ENCODE assay signal across 9 mouse cellular contexts in genomic region chr2:179722776-179723386, GRCm38 (mm10).
DNase-seq lines count a peak whose midpoint lies in the region; ATAC-seq and TF ChIP-seq lines count a peak whose summit lies in the region.
"Had no signal": no experiment of that assay in that cellular context is flagged by ENCODE, and none has a peak within 500 bp of the region (broad histone marks: within the 10 kb centered on the region; RNA-seq: fewer than 3 reads in every experiment).

No protein-coding gene starts in this region.

- DNase-seq in left cerebral cortex, adult 2 months (ENCODE audit: extremely low spot score in 1 of 2, low spot score in 2 of 2), result no peak
- no peak for DNase-seq in left cerebral cortex, postnatal 36 days (ENCODE audit: low spot score in 2 of 2)
- DNase-seq in ES-CJ7 (ENCODE audit: low read depth, low spot score), result peak; percentile 20
- no peak for DNase-seq in limb, embryonic 10.5 days (ENCODE audit: low spot score)
- DNase-seq: gastrocnemius, postnatal 25 days had no signal

- ATAC-seq in forebrain, embryonic 13.5 days, result 0 out of 2 replicates have a peak, but pooled peaks have one; percentile 57
- ATAC-seq in forebrain, embryonic 12.5 days (ENCODE audit: low FRiP score), result no peak
- ATAC-seq in midbrain, embryonic 15.5 days (replicated peaks), result 0 out of 2 replicates have a peak, but pooled peaks have one; percentile 46
- no peak for ATAC-seq in megakaryocyte-erythroid progenitor cell, adult 5-6 weeks (replicated peaks; ENCODE audit: low FRiP score, low TSS enrichment, poor library complexity, severe bottlenecking)

- WGBS in forebrain, embryonic 13.5 days, result 81% methylated on average over 4 of the region's 4 CpGs
- WGBS in forebrain, embryonic 12.5 days, result 79% methylated on average over 4 of the region's 4 CpGs
- 74% methylated on average over 4 of the region's 4 CpGs for WGBS in midbrain, embryonic 15.5 days
- 69% methylated on average over 4 of the region's 4 CpGs for WGBS in limb, embryonic 10.5 days

- H3K4me1 ChIP-seq in forebrain, embryonic 13.5 days, result peaks cover 12% of the 10 kb centered on the region; the same call in 1 of the 2 replicates
- peaks cover 18% of the 10 kb centered on the region for H3K4me1 ChIP-seq in forebrain, embryonic 12.5 days
- H3K4me1 ChIP-seq in midbrain, embryonic 15.5 days, result peaks cover 15% of the 10 kb centered on the region
- H3K4me1 ChIP-seq in limb, embryonic 10.5 days, result peaks cover 33% of the 10 kb centered on the region

- no peaks in the 10 kb centered on the region for H3K36me3 ChIP-seq in forebrain, embryonic 13.5 days (ENCODE audit: poor library complexity, severe bottlenecking)
- no peaks in the 10 kb centered on the region for H3K36me3 ChIP-seq in forebrain, embryonic 12.5 days (replicated peaks)
- H3K36me3 ChIP-seq in midbrain, embryonic 15.5 days (replicated peaks), result no peaks in the 10 kb centered on the region
- no peaks in the 10 kb centered on the region for H3K36me3 ChIP-seq in limb, embryonic 10.5 days

- 0 out of 2 replicates have a peak overlapping the region, but pooled peaks have one; percentile 3 for H3K27ac ChIP-seq in forebrain, embryonic 13.5 days
- H3K27ac ChIP-seq in forebrain, embryonic 12.5 days, result no peak overlapping the region
- H3K27ac ChIP-seq in left cerebral cortex, adult 2 months, result no peak overlapping the region
- no peak overlapping the region for H3K27ac ChIP-seq in midbrain, embryonic 15.5 days
- no peak overlapping the region for H3K27ac ChIP-seq in limb, embryonic 10.5 days

- H3K27me3 ChIP-seq in forebrain, embryonic 13.5 days, result no peaks in the 10 kb centered on the region
- H3K27me3 ChIP-seq in forebrain, embryonic 12.5 days, result no peaks in the 10 kb centered on the region
- H3K27me3 ChIP-seq in midbrain, embryonic 15.5 days (replicated peaks), result no peaks in the 10 kb centered on the region
- H3K27me3 ChIP-seq in limb, embryonic 10.5 days (ENCODE audit: low read depth, poor library complexity, severe bottlenecking), result no peaks in the 10 kb centered on the region

- intact Hi-C loops in left cerebral cortex, adult 2 months (cut with DNase I), result no loop called here
- intact Hi-C loops in left cerebral cortex, postnatal 36 days (cut with DNase I), result loop anchor here (5.0 kb wide), 1 partner anchor 149 kb away; no protein-coding TSS in a partner anchor

- no peak overlapping the region for H3K4me3 ChIP-seq in forebrain, embryonic 13.5 days
- H3K4me3 ChIP-seq in forebrain, embryonic 12.5 days (replicated peaks), result no peak overlapping the region
- H3K4me3 ChIP-seq in left cerebral cortex, adult 2 months, result no peak overlapping the region
- no peak overlapping the region for H3K4me3 ChIP-seq in midbrain, embryonic 15.5 days
- H3K4me3 ChIP-seq in limb, embryonic 10.5 days, result no peak overlapping the region

- no peak overlapping the region for H3K9ac ChIP-seq in forebrain, embryonic 13.5 days
- no peak overlapping the region for H3K9ac ChIP-seq in forebrain, embryonic 12.5 days
- H3K9ac ChIP-seq in midbrain, embryonic 15.5 days, result no peak overlapping the region

- TF ChIP-seq CTCF in left cerebral cortex, adult 2 months (IDR thresholded peaks at IDR 0.05), result peak; percentile 19; the same call in 1 of the 2 replicates

- no peaks in the 10 kb centered on the region for H3K9me3 ChIP-seq in forebrain, embryonic 13.5 days (replicated peaks)
- H3K9me3 ChIP-seq in forebrain, embryonic 12.5 days, result no peaks in the 10 kb centered on the region
- no peaks in the 10 kb centered on the region for H3K9me3 ChIP-seq in midbrain, embryonic 15.5 days
- no peaks in the 10 kb centered on the region for H3K9me3 ChIP-seq in limb, embryonic 10.5 days (replicated peaks)

- H3K4me2 ChIP-seq in forebrain, embryonic 13.5 days, result no peak overlapping the region
- H3K4me2 ChIP-seq in forebrain, embryonic 12.5 days, result no peak overlapping the region
- H3K4me2 ChIP-seq in midbrain, embryonic 15.5 days, result no peak overlapping the region

Comparison
In these comparisons a context has a peak if more than half of its experiments do, and no peak if none do; other contexts are left out.
1. ATAC-seq: peak in forebrain, embryonic 13.5 days (single experiment) and midbrain, embryonic 15.5 days (single experiment); none in forebrain, embryonic 12.5 days (single experiment) and megakaryocyte-erythroid progenitor cell, adult 5-6 weeks (single experiment).